Mouse (Mus musculus) kidney, adult 9 months (tissue): Measurements from ENCODE around the gene Fxyd1.

ENCODE experiments used
- DNase-seq: peaks from one replicate; pipeline ENCODE4 v3.0.0; 2022

Gene Fxyd1

GRCm38 (mm10) chr7:31077470-31077869 lies 20.5 kb upstream of the Fxyd1 start:
- no peak for DNase-seq

DNA sequence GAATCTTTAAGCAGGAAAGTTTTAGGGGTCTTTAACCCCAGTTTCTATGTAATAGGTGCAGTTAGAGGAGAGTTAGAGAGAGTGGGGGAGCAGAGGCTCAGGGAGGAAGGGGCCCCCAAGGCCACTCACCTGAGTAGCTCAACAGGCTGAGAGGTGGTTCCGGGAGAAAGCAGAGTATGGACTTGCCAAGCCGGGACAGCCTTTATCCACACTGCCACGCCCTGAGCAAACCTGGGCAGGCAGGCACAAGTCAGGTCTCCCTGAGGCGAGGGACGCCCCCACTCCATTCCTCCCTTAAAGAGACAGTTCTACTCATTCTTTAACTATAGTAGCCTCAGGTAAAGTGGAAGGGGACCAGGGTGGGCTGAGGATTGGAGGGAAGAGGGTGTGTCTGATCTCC lies 19.5 kb upstream of the Fxyd1 start, which contains the start of gene Fxyd3:
TSS of gene Fxyd3 (minus strand) at position 213 of the 400 bp plus-strand sequence.
- DNase-seq: no peak

- DNase-seq: no peak
These were observed 17.7 kb upstream of the Fxyd1 start for GRCm38 (mm10) chr7:31074713-31075069.

- DNase-seq: no peak
These were observed 17.2 kb upstream of the Fxyd1 start for GRCm38 (mm10) chr7:31074061-31074712.

DNA sequence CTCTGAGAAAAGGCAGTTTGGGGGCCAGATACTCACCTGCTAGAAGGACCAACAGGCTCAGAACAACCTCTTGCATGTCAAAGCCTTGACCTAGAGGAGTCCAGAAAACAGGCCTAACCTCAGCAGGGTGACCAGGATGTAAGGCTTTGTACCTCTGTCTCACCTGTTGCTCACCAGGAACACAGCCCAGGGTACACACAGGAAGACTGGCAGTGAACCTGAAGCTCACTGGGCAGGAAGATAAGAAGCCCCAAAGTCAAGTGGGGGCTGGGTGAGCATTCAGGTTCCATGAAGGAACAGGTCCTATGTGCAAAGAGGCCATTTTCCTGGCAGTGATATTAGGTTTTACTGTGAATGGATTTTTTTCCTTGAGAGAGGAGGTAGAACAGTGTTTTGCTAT lies 16.5 kb upstream of the Fxyd1 start:
- no peak for DNase-seq

DNA sequence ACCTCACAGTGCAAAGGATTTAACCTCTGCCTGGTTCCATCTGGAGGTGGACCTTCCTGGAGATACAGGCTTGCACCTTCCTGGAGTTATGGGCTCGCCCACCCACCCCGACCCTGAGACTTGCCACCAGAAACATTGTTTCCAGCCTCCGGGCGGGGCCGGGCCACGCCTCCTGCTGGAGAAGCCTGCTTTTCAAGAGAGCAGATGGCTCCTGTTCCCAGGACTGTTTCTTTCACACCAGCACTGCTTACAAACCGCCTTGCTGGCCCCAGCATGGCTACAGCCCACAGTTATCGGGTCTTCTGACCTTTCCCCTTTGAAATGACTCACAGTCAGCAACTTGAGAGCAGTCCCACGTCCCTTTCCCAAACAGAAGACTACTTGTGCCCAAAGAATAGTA lies 15.3 kb upstream of the Fxyd1 start:
- no peak for DNase-seq

- DNase-seq: no peak
These were observed 13.3 kb upstream of the Fxyd1 start for GRCm38 (mm10) chr7:31070324-31070723.

GRCm38 (mm10) chr7:31069491-31069890 lies 12.5 kb upstream of the Fxyd1 start:
- DNase-seq: no peak

- no peak for DNase-seq
These were observed 10.8 kb upstream of the Fxyd1 start for GRCm38 (mm10) chr7:31067836-31068235.

DNA sequence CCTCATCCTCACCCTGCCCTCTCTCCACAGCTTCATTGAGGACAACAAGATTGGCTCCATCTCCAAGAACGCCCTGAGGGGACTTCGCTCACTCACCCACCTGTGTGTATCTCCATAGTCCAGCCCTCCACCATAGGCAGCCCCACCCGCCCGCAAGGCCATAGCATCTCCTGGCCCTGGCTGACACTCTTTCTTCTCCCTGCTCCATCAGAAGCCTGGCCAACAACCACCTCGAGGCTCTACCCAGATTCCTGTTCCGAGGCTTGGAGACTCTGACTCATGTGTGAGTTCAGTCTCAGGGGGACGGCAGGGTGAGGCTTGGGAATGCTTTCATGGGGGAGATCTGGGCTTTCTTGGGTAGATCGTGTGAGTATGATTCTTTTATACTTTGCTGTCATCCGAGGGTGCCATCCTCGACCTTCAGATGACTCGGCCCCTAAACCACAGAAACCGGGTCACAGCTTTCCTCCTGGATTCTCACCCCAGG lies 6.1 kb upstream of the Fxyd1 start:
- no peak for DNase-seq

- no peak for DNase-seq
These were observed 3.6 kb upstream of the Fxyd1 start for GRCm38 (mm10) chr7:31060621-31061010.

DNA sequence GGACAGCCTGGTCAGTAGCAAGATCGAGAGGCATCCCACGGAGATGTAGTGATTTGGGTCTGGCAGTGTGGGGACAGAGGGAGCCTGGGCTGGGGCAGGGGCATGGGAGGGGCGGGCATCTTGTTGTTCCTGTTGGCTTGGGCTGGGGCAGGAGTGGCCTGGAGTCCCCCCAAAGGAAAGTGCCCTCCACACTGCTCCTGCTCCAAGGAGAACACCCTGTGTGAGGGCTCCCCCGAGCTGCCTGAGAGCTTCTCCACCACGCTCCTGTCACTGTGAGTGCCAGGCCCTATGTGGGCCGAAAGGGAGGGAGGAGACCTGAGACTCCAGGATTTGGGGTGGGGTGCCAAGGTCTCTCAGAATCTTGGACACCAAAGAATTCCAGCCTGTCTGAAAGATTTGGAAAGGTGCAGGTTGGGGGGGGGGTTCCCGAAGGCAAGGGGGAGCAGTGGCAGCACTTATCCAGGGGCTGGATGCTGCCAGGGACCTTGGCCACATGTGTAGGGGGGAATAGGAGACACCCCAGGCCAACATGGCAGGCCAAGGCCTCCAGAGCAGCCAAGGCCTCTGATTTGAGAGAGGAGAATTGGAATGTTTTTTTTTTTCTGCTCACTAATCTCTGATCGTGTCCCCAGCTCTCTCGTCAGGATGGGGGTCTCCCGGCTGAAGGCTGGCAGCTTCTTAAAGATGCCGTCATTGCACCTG lies 3.1 kb upstream of the Fxyd1 start:
- DNase-seq: no peak

DNA sequence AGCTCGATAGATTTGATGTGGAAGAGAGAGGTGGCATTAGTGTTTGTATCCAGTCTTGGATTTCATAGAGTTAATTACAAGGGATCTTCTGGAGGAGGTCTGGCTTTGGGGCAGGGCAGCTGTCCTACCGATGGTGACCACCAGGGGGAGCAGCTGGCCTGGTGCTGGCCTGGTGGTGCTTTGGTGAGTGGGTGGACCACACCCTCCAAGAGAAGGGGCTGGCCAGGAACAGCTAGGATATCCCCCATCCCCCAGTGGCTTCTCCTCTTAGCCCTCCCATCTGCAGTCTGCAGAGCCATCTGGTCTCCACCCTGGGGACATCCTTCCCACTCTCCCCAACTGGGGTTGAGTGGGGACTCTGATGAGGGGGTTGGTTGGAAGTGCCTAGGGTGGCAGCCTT lies 2.1 kb upstream of the Fxyd1 start, which contains the start of gene Lgi4:
TSS of gene Lgi4 (plus strand) at position 235 of the 400 bp plus-strand sequence.
- peak; percentile 80 for DNase-seq

DNA sequence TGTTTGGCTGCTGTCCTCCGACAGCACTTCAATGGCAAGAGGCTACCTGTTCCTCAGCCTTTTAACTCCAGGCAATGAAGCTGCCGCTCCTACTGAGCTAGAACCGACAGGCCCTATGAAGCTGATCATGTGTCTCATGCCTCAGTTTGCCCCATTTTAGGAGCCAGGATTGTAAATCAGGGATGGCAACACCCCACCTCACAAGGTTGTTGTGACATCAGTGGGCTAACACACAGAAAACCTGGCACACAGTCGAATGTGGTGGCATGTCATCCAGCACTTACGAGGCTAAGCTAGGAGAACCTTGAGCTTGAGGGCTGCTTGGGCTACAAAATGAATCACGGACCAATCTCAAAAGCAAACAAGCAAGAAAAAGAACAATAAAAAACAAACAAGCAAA lies 1.2 kb upstream of the Fxyd1 start:
- no peak for DNase-seq

GRCm38 (mm10) chr7:31057730-31058129 lies 731 bp upstream of the Fxyd1 start:
- no peak for DNase-seq

- no peak for DNase-seq
These were observed 551 bp downstream of the Fxyd1 start for GRCm38 (mm10) chr7:31056448-31056847.

DNA sequence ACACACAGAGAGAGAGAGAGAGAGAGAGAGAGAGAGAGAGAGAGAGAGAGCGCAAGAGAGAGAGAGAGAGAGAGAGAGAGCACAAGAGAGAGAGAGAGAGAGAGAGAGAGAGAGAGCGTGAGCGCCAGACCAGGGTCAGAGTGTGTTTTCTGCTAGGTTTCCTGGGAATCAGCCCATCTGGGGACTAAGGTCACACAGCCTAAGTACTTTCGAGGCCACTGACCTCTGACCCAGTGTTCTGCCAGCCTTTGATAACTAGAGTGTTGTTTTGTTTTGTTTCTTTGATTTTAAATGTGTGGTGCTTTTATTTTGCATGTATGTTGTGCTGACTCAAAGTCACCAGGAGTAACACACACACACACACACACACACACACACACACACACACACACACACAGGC lies 1.1 kb downstream of the Fxyd1 start:
- peak; percentile 60 for DNase-seq

DNA sequence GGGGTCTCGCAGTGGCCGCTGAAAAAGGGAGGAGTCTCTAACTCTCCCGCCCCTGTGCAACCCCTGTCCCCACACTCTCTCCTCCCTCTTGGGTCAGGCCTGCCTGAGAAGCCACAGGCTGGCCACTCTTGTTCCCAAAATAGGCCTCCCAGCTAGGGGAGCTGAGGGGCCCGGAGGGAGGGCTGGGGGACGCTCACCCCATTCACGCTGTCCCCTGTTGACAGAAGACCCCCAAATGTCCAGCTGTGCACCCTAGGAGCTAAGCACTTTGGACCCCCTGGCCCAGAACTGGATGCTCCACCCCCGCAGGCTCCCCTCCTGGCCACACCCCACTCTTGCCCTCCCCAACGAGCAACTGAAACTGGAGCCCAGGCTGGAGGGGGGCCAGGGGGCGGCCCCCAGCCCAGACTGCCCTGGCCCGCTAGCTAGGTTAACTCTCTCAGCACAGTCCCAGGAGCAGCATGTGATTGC lies 1.6 kb downstream of the Fxyd1 start:
- DNase-seq: peak; percentile 55

DNA sequence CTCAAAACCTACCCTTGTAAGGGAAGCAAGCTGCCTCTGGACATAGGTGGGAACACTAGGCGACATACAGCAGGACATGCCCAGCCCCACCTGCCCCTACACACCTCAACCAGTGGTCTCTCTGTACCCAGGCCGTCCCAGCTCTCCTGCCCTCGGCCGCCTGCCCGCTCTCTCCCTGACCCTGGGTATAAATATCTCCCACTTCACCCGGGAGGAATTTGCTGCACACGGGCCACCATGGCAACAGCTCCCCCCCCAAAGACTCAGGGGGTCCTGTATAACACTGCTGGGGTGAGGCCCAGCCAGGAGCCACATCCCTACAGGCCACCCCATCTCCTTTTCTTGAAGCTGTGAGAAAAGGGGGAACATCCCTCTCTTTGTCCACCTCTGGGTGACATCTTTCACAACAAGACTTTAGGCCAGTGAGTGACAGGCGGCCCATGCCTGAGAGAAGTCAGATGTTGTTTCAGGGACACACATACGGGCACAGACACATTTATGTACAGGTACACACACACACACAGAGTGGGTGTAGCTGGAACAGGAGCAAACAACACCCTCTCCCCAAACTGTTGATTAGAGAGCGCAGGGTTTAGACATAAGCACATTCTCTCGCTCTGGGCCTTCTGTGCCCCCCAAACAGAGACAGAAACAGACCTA lies 2.2 kb downstream of the Fxyd1 start:
- no peak for DNase-seq

GRCm38 (mm10) chr7:31053882-31054447 lies 3.0 kb downstream of the Fxyd1 start:
- no peak for DNase-seq

DNA sequence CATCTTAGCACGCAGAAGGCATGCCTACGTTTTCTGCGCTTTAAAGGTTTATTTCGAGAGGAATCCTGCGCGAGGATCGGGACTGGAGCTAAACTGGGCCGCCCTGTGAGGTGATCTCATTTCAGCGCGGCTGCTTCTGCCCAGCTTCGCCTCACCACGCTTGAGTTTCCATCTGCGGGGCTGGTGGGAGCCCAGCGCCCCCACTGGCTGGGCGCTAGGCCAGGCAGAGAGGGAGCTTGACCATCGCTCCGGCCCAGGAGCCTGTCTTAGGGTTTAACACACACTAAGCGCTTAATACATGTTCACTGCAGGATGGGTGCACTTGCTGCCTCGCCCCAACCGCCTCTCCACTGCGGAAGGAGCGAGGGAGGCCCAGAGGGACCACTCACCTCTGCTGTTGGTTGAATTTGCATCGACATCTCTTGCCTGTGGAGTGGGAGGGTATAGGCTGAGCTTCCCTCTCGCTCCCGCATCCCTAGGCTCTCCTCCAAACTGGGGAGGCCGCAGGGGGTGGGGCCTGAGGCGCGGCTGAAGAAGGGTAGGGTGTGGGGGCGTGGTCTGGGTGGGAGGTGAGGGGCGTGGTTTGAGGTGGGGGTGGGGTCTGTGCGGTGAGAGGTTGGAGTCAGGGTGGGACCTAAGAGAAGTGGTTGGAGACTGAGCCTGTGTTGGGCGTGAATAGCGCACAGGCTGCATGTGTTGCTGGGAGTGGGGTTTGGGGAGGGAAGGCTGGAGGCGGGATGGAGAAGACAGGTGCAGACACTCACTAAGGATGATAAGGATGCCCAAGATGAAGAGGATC lies 4.2 kb downstream of the Fxyd1 start:
- DNase-seq: no peak

- no peak for DNase-seq
These were observed 4.8 kb downstream of the Fxyd1 start for GRCm38 (mm10) chr7:31052251-31052635.
